Mouse (Mus musculus) neural tube, embryonic 12.5 days (tissue): Measurements from ENCODE around the gene Zeb2. TPM values are rescaled to one million over a fixed set of nuclear protein-coding genes. Genes with fewer than 3 reads are reported as not detected.

ENCODE experiments used
- ATAC-seq: fragments of 200-750 bp; cut with Nextera tagmentation; 2 replicates; pipeline ENCODE4 v1.8.0; 2017; ENCODE audit warnings: low read depth, mild to moderate bottlenecking, moderate TSS enrichment, moderate library complexity; ENCODE audit not compliant: low FRiP score
- H3K27ac ChIP-seq: fragments of 300-500 bp; sonication (generic); 2 replicates; pipeline ENCODE4 v1.5.1; 2016
- H3K27me3 ChIP-seq: fragments of 300-500 bp; sonication (generic); replicated peaks from 2 replicates; pipeline ENCODE4 v1.6.1; 2016; ENCODE audit warnings: mild to moderate bottlenecking
- H3K36me3 ChIP-seq: fragments of 300-500 bp; sonication (generic); 2 replicates; pipeline ENCODE4 v1.6.1; 2016; ENCODE audit warnings: mild to moderate bottlenecking
- H3K4me1 ChIP-seq: fragments of 300-500 bp; sonication (generic); 2 replicates; pipeline ENCODE4 v1.6.1; 2016
- H3K4me2 ChIP-seq: fragments of 300-500 bp; sonication (generic); replicated peaks from 2 replicates; pipeline ENCODE4 v1.6.1; 2016; ENCODE audit warnings: mild to moderate bottlenecking
- H3K4me3 ChIP-seq: fragments of 300-500 bp; sonication (generic); 2 replicates; pipeline ENCODE4 v1.5.1; 2016
- H3K9ac ChIP-seq: fragments of 300-500 bp; sonication (generic); 2 replicates; pipeline ENCODE4 v1.6.1; 2016; ENCODE audit warnings: mild to moderate bottlenecking
- H3K9me3 ChIP-seq: fragments of 300-500 bp; sonication (generic); 2 replicates; pipeline ENCODE4 v1.6.1; 2016; ENCODE audit warnings: mild to moderate bottlenecking
- WGBS: fragments of 180-500 bp; shearing (Covaris S2); methylation state at CpG from one replicate; pipeline ENCODE4 v1.1.7; 2016; 5-methylcytosine and 5-hydroxymethylcytosine counted together
- polyA plus RNA-seq: library from polyadenylated mRNA; unstranded; fragments of >200 nt; fragmentation: Nextera tagmentation; extraction: Ambion mirVana; gene quantifications from 2 replicates; pipeline ENCODE4 v1.2.1, GENCODE M21; 2016

Zeb2 gene
- polyA plus RNA-seq, 1 experiment from 2014 or later: 55.6 TPM

- no peak for ATAC-seq
- H3K9ac ChIP-seq: no peak overlapping the region
- H3K27ac ChIP-seq: no peak overlapping the region
- peaks cover 32% of the 10 kb centered on the region for H3K4me1 ChIP-seq
- H3K4me3 ChIP-seq: no peak overlapping the region
- no peaks in the 10 kb centered on the region for H3K27me3 ChIP-seq
- no peak overlapping the region for H3K4me2 ChIP-seq
- 46% methylated on average over 11 of the region's 11 CpGs for WGBS
- no peaks in the 10 kb centered on the region for H3K9me3 ChIP-seq
- H3K36me3 ChIP-seq: no peaks in the 10 kb centered on the region
Observed at GRCm38 (mm10) chr2:45054070-45055025, 62.8 kb downstream of the Zeb2 start.

GRCm38 (mm10) chr2:45052587-45052986 is 64.6 kb downstream of the Zeb2 start:
- Histone ChIP-seq H3K4me1 (peaks cover 24% of the 10 kb centered on the region), H3K4me2 (no peak overlapping the region), H3K27ac (no peak overlapping the region), H3K27me3 (no peaks in the 10 kb centered on the region), H3K36me3 (no peaks in the 10 kb centered on the region), H3K4me3 (no peak overlapping the region), H3K9me3 (no peaks in the 10 kb centered on the region), H3K9ac (no peak overlapping the region)
- WGBS: 64% methylated on average over 4 of the region's 4 CpGs
- ATAC-seq: no peak

GRCm38 (mm10) chr2:45051321-45051720 is 65.9 kb downstream of the Zeb2 start:
- Histone ChIP-seq H3K9ac (no peak overlapping the region), H3K27me3 (no peaks in the 10 kb centered on the region), H3K36me3 (no peaks in the 10 kb centered on the region), H3K27ac (no peak overlapping the region), H3K9me3 (no peaks in the 10 kb centered on the region), H3K4me3 (no peak overlapping the region), H3K4me2 (no peak overlapping the region), H3K4me1 (peaks cover 31% of the 10 kb centered on the region)
- WGBS: 86% methylated on average over 2 of the region's 2 CpGs
- ATAC-seq: no peak

GRCm38 (mm10) chr2:45049923-45050322 is 67.3 kb downstream of the Zeb2 start:
- no peak overlapping the region for H3K4me3 ChIP-seq
- no peak for ATAC-seq
- no peak overlapping the region for H3K4me2 ChIP-seq
- H3K4me1 ChIP-seq: peaks cover 30% of the 10 kb centered on the region
- WGBS: 87% methylated on average over 4 of the region's 4 CpGs
- H3K9me3 ChIP-seq: no peaks in the 10 kb centered on the region
- no peak overlapping the region for H3K9ac ChIP-seq
- no peak overlapping the region for H3K27ac ChIP-seq
- H3K36me3 ChIP-seq: no peaks in the 10 kb centered on the region
- H3K27me3 ChIP-seq: no peaks in the 10 kb centered on the region

GRCm38 (mm10) chr2:45049279-45049678 is 67.9 kb downstream of the Zeb2 start:
- peaks cover 32% of the 10 kb centered on the region for H3K4me1 ChIP-seq

GRCm38 (mm10) chr2:45040706-45041312 is 76.4 kb downstream of the Zeb2 start:
- ATAC-seq: no peak
- Histone ChIP-seq H3K4me1 (peaks cover 33% of the 10 kb centered on the region), H3K27ac (no peak overlapping the region), H3K9ac (no peak overlapping the region), H3K36me3 (no peaks in the 10 kb centered on the region), H3K27me3 (no peaks in the 10 kb centered on the region), H3K9me3 (no peaks in the 10 kb centered on the region), H3K4me2 (no peak overlapping the region), H3K4me3 (no peak overlapping the region)
- WGBS: 77% methylated on average over 13 of the region's 13 CpGs

More at GRCm38 (mm10) chr2:45049279-45049678, 67.9 kb downstream of the Zeb2 start:
- no peak overlapping the region for H3K27ac ChIP-seq
- H3K9ac ChIP-seq: no peak overlapping the region
- no peaks in the 10 kb centered on the region for H3K9me3 ChIP-seq
- H3K36me3 ChIP-seq: no peaks in the 10 kb centered on the region
- H3K4me2 ChIP-seq: no peak overlapping the region
- H3K27me3 ChIP-seq: no peaks in the 10 kb centered on the region
- no peak for ATAC-seq
- no peak overlapping the region for H3K4me3 ChIP-seq
- WGBS: 76% methylated on average over 2 of the region's 2 CpGs

GRCm38 (mm10) chr2:45039503-45039902 is 77.7 kb downstream of the Zeb2 start:
- no peak for ATAC-seq
- H3K4me1 ChIP-seq: peaks cover 27% of the 10 kb centered on the region
- no peaks in the 10 kb centered on the region for H3K36me3 ChIP-seq
- no peaks in the 10 kb centered on the region for H3K27me3 ChIP-seq
- H3K4me2 ChIP-seq: no peak overlapping the region
- H3K9me3 ChIP-seq: no peaks in the 10 kb centered on the region
- H3K4me3 ChIP-seq: no peak overlapping the region
- no peak overlapping the region for H3K27ac ChIP-seq
- H3K9ac ChIP-seq: no peak overlapping the region

- peaks cover 40% of the 10 kb centered on the region for H3K4me1 ChIP-seq
- H3K27ac ChIP-seq: no peak overlapping the region
- 45% methylated on average over 7 of the region's 7 CpGs for WGBS
- no peaks in the 10 kb centered on the region for H3K27me3 ChIP-seq
- no peak for ATAC-seq
- H3K9me3 ChIP-seq: no peaks in the 10 kb centered on the region
- H3K4me3 ChIP-seq: no peak overlapping the region
- no peak overlapping the region for H3K9ac ChIP-seq
- no peak overlapping the region for H3K4me2 ChIP-seq
- H3K36me3 ChIP-seq: no peaks in the 10 kb centered on the region
Observed at GRCm38 (mm10) chr2:45028091-45028638, 89.0 kb downstream of the Zeb2 start.

- no peak overlapping the region for H3K27ac ChIP-seq
- no peak for ATAC-seq
- WGBS: 71% methylated on average over 5 of the region's 5 CpGs
- no peaks in the 10 kb centered on the region for H3K4me1 ChIP-seq
- H3K36me3 ChIP-seq: peaks cover 7% of the 10 kb centered on the region
- H3K9me3 ChIP-seq: no peaks in the 10 kb centered on the region
- H3K4me3 ChIP-seq: no peak overlapping the region
- no peak overlapping the region for H3K9ac ChIP-seq
- H3K27me3 ChIP-seq: no peaks in the 10 kb centered on the region
- no peak overlapping the region for H3K4me2 ChIP-seq
Observed at GRCm38 (mm10) chr2:45017186-45017800, 99.9 kb downstream of the Zeb2 start.

- H3K36me3 ChIP-seq: peaks cover 7% of the 10 kb centered on the region; the same call in 1 of the 2 replicates
- 95% methylated on average over 5 of the region's 5 CpGs for WGBS
Observed at GRCm38 (mm10) chr2:45013325-45013724, 103.9 kb downstream of the Zeb2 start.

GRCm38 (mm10) chr2:45012676-45013075 is 104.5 kb downstream of the Zeb2 start:
- H3K9me3 ChIP-seq: no peaks in the 10 kb centered on the region
- no peak overlapping the region for H3K9ac ChIP-seq
- no peak overlapping the region for H3K27ac ChIP-seq
- ATAC-seq: no peak
- no peak overlapping the region for H3K4me2 ChIP-seq
- peaks cover 7% of the 10 kb centered on the region; the same call in 1 of the 2 replicates for H3K36me3 ChIP-seq
- 97% methylated on average over 3 of the region's 3 CpGs for WGBS
- H3K4me3 ChIP-seq: no peak overlapping the region
- H3K27me3 ChIP-seq: no peaks in the 10 kb centered on the region
- H3K4me1 ChIP-seq: no peaks in the 10 kb centered on the region

More at GRCm38 (mm10) chr2:45013325-45013724, 103.9 kb downstream of the Zeb2 start:
- H3K27me3 ChIP-seq: no peaks in the 10 kb centered on the region
- H3K9me3 ChIP-seq: no peaks in the 10 kb centered on the region
- no peak for ATAC-seq
- H3K4me3 ChIP-seq: no peak overlapping the region
- H3K4me1 ChIP-seq: no peaks in the 10 kb centered on the region
- no peak overlapping the region for H3K4me2 ChIP-seq
- H3K9ac ChIP-seq: no peak overlapping the region
- no peak overlapping the region for H3K27ac ChIP-seq

GRCm38 (mm10) chr2:45010701-45011100 is 106.5 kb downstream of the Zeb2 start:
- Histone ChIP-seq H3K36me3 (peaks cover 7% of the 10 kb centered on the region; the same call in 1 of the 2 replicates), H3K27me3 (no peaks in the 10 kb centered on the region), H3K4me3 (no peak overlapping the region), H3K4me2 (no peak overlapping the region), H3K9ac (no peak overlapping the region), H3K4me1 (no peaks in the 10 kb centered on the region), H3K27ac (no peak overlapping the region), H3K9me3 (no peaks in the 10 kb centered on the region)
- no peak for ATAC-seq
- 94% methylated on average over 1 of the region's 1 CpGs for WGBS
